Mouse (Mus musculus) left cerebral cortex, postnatal 10 days (tissue): ENCODE measurements around the gene Rrn3. TPM values are rescaled to one million over a fixed set of nuclear protein-coding genes. Genes with fewer than 3 reads are reported as not detected.
A peak's percentile ranks its signal among the peaks of the same experiment; 100 is the strongest.
"Not testable (repeated sequence)": the region's sequence is repeated elsewhere in the genome, so short reads cannot be mapped to it uniquely, and the experiment has no call there.

Experiments
- DNase-seq, 2 experiments: peaks; one replicate each; pipeline ENCODE4 v3.0.0; 2021 to 2022; ENCODE audit warnings: low spot score in 2 of 2, mixed read lengths in 1 of 2; ENCODE audit errors: extremely low spot score in 1 of 2
- intact Hi-C: fragments of 180-260 bp; cut with DNase I; formaldehyde crosslinking; loops from one replicate; pipeline ENCODE4 v1.15.1; 2025
- total RNA-seq, 2 experiments: library from RNA; stranded (reverse); gene quantifications; 2 replicates each; pipeline ENCODE4 v1.2.3; 2021

Rrn3 gene
- total RNA-seq, 2 experiments from 2014 or later = 44.8 to 47.0 TPM

DNA sequence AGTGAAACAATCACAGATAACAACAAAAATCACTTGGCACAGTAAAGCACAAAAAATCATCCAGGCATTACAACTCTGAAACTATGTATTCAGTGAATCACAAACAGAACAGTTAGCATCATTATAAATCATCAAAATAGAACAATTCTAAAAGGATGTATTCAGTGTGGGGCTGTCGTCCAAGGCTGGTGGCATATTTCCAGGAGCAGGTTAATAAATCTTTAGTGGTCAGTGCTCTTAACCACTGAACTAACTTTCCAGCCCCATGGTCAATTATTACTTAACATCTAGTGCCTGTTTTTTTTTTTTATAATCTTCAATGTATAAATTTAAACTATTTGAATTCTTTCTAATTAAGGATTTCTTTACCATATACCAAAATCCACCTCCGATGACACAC lies 6.5 kb upstream of the Rrn3 start:
- DNase-seq, intact Hi-C loops: not testable (repeated sequence)

DNA sequence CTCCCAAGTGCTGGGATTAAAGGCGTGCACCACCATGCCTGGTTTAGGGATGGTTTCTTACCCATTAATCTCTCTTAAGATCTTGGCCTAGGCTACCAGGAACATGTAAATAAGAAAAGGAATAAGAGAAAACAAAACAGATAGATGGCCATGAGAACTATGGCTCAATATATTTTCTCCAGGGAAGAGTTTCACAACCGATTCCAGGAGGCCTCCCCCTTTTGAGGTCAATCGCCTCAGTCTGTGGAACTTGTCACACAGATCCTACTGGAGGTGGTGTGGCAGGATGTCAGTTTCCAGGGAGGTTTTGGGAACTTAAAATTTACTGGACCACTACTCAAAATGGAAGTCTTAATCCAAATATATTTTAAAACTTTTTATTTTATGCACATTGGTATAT lies 5.9 kb upstream of the Rrn3 start:
- DNase-seq, intact Hi-C loops: not testable (repeated sequence)

DNA sequence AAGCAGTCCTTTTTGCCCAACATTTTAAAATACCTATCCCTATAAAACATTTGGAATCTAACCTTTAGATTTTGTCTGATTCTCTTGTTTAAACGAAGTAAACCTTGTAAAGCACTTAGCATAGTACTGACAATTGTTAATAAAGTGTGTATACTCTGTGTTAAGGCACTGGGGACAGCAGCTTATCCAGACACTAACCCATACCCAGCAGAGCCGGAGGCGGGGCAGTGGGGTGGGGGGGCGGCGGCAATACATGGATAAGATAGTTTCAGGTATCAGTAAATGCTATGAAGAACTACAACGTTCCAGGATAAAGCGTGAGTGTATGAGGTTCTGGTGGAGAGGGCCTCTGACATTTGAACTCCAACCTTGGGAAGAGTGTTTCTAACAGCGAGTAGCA lies 708 bp downstream of the Rrn3 start:
- intact Hi-C loops = no loop called here
- DNase-seq = no peak

DNA sequence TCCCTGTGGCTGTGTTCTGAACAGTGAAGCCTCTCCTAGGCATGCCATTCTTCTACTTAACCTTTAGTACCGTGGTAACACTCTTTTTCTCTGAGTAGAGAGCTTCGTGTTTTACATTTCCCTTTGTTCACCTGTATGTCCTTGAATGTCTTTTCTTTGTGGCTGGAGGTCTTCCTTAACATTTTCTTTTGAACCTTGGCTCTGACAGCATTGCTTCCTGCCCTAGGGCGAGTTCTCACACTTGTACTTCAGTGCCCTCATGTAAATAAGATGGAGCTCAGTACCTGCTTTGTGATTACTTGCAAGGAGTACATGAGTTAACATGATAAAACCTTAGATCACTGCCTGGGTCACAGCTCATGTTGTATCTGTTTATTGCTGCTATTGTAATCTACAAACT lies 5.4 kb downstream of the Rrn3 start:
- DNase-seq = no peak
- intact Hi-C loops = no loop called here

GRCm38 (mm10) chr16:13793441-13793840 lies 12.9 kb downstream of the Rrn3 start:
- DNase-seq, intact Hi-C loops: not testable (repeated sequence)

GRCm38 (mm10) chr16:13796746-13797175 lies 16.3 kb downstream of the Rrn3 start:
- intact Hi-C loops = loop anchor here (5.0 kb wide), 1 partner anchor 409 kb away; no protein-coding TSS in a partner anchor
- no peak for DNase-seq

- intact Hi-C loops = no loop called here
- DNase-seq = no peak
Observed at GRCm38 (mm10) chr16:13801231-13801630, 20.7 kb downstream of the Rrn3 start.

DNA sequence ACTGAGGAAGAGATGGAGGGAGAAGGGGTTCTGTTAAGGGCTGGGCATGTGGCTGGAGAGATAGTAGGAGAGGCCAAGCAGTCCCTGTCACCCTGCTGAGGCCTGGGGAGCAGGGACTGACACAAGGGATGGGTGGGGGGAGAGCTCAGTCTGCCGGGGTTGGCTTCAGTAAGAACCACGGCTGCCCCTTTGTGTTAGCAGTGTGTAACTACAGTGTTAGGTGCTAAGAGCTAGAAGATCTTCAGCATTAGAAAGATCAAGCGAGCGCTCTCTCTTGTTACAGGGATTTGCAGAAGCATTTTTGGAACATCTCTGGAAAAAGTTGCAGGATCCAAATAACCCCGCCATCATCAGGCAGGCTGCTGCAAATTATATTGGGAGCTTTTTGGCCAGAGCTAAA lies 24.2 kb downstream of the Rrn3 start:
- no peak for DNase-seq

GRCm38 (mm10) chr16:13807616-13808015 lies 27.1 kb downstream of the Rrn3 start:
- intact Hi-C loops = no loop called here
- no peak for DNase-seq

More for the DNA sequence above, 24.2 kb downstream of the Rrn3 start:
- intact Hi-C loops = no loop called here

DNA sequence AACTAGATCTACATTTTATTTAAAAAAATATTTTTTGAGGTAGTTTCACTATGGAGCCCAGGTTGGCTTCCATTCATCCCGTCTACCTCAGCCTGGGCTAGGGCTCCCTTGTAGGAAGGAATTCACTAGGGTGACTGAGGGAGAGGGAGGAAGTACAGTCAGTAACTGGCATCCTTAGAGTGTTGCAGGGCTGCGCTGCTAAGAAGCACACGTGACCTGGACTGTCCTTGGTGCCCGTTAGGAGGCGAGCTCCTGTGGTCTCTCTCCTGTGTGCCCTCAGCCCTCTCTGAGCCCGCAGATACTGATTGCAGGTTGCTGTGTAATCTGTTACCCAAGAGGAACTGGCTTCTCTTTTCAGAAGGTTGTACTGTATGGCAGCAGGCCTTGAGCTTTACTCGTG lies 27.9 kb downstream of the Rrn3 start:
- intact Hi-C loops = no loop called here
- no peak for DNase-seq

DNA sequence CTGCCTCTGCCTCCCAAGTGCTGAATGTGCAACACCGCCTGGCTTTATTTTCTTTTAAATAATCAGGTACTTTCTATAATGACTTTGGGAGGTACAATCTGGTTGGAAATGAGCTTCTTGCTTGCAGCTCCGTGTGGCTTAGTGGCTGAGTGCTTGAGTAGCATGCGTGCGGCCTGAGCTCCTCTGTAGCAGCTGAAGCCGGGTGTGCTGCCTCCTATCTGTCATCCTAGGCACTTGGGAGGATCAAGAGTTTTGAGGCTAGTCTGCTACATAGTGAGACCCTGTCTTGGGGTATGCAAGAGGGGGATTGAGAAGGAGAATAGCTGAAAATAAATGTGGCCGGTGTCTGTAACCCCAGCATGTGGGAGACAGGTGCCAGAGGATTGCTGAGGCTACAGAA lies 31.6 kb downstream of the Rrn3 start:
- no peak for DNase-seq
- intact Hi-C loops = no loop called here

- DNase-seq = no peak
- intact Hi-C loops = no loop called here
Observed at GRCm38 (mm10) chr16:13813200-13813599, 32.7 kb downstream of the Rrn3 start.

GRCm38 (mm10) chr16:13818560-13819393 lies 38.3 kb downstream of the Rrn3 start, which contains the start of gene Ntan1:
Gene Ntan1, plus strand, starts transcription at chr16:13818845.
- DNase-seq = peak; percentile 93 to 96
- intact Hi-C loops = no loop called here

GRCm38 (mm10) chr16:13819394-13819743 lies 38.9 kb downstream of the Rrn3 start:
- intact Hi-C loops = no loop called here
- no peak for DNase-seq

DNA sequence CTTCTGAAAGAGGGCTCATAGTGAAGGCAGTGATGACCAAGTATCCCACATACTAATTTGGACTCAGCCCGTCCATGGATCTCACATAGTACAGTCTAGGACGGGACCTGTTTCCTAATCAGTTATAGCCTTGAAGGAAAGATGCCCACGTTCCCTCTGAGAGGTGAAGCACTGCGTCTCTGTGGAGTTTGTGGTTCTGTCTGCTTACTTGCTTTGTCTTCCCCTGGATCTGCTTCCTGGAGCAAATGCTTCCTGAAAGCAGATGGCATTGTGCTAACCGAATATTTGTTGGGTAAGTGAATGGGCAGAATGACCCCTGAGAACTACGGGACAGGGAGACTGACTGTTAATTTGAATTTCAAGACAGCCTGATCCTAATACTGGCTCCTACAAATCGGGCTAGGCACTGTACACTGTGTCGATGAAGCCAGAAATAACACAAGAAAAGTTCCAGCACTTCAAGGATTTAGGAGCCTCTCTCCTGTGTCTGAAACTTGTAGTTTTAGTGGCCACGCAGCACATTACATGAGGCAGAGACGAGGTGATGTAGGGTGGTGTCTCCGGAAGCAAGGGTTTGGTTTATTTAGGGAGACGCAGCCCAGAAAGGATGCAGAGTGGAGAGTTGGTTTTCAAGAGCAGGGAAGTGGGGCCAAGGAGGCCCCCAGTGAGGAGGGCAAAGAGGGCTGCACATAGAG lies 39.4 kb downstream of the Rrn3 start:
- DNase-seq = no peak
- intact Hi-C loops = no loop called here

- intact Hi-C loops = no loop called here
- DNase-seq = no peak
Observed at GRCm38 (mm10) chr16:13820771-13821170, 40.3 kb downstream of the Rrn3 start.

DNA sequence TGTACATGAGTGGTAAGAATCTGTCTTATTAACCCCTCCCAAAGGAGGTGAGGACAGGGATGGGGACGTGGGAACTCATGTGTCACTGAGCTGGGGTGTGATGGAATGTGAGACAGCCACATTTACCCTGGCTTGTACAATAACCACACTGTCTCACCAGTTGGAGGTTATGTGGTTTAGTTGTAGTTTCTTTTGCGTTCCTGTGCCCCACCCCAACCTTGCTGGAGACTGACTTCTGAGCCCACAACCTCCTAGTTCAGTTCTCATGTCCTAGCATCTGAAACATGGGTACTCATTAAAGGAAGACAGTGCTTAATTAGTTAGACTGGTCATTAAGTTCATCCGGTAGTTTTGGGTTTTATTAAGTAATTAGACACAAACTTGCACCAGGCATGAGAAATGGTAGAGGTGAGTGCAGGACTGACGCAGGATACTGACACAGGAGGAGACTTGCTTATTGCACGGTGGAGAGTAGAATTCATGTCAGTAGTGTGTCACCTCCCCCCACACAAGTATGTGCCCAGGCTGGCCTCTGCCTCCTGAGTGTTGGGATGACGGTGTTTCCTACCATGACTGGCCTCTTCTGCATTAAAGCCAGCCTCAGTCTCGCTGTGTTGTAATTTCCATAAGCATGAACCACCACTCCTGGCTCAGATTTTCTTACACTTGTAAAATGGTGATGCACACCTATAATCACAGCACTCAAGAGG lies 45.4 kb downstream of the Rrn3 start:
- DNase-seq = no peak
- intact Hi-C loops = no loop called here

GRCm38 (mm10) chr16:13826511-13826910 lies 46.0 kb downstream of the Rrn3 start:
- intact Hi-C loops = no loop called here
- no peak for DNase-seq

DNA sequence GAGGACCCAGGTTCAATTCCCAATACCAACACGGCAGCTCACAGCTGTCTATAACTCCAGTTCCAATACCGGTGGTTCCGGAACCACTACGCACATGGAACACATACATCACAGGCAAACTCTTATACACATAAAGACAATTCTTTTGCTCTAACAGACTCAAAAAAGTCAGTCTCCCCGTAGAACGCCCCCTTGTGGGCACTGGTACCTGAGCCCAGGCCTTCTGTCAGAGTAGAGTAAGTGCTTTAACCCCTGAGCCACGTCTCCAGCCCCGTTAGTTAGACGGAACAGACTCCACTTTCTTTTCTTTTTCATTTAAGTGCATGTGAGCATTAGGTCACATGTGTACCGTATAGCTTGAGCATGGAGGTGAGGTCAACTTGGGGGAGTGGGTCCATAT lies 49.9 kb downstream of the Rrn3 start:
- no peak for DNase-seq

More for the DNA sequence above, 49.9 kb downstream of the Rrn3 start:
- intact Hi-C loops = loop anchor here (10.0 kb wide), 1 partner anchor 294 kb away; no protein-coding TSS in a partner anchor
